Mouse (Mus musculus): Measurements from ENCODE around the gene Wrap73.

GRCm38 (mm10) chr4:154185001-154185400, 42.8 kb downstream of the Wrap73 start:
- no peak for TF ChIP-seq CHD2 (IDR thresholded peaks at IDR 0.05; ENCODE audit: low read depth, low read length)
- no peak for TF ChIP-seq MAFK (IDR thresholded peaks at IDR 0.05; ENCODE audit: insufficient read depth, low read depth, low read length)
- TF ChIP-seq HCFC1 (IDR thresholded peaks at IDR 0.05; ENCODE audit: borderline replicate concordance, insufficient read depth, low read length) = no peak
- no peak for TF ChIP-seq ZNF384 (IDR thresholded peaks at IDR 0.05; ENCODE audit: low read depth, low read length)

All from ES-E14 (cell line).